Mouse (Mus musculus) C2C12 (cell line): ENCODE measurements around the gene Tusc2. TPM values are rescaled to one million over a fixed set of nuclear protein-coding genes. Genes with fewer than 3 reads are reported as not detected.

ENCODE experiments used
- H3K27me3 ChIP-seq: one replicate; pipeline ENCODE4 v1.6.1; 2011; ENCODE audit not compliant: control insufficient read depth, insufficient read depth, insufficient read length
- H3K36me3 ChIP-seq: one replicate; pipeline ENCODE4 v1.6.1; 2011; ENCODE audit not compliant: control insufficient read depth, insufficient read depth
- H3K4me3 ChIP-seq: one replicate; pipeline ENCODE4 v1.5.1; 2011; ENCODE audit warnings: mild to moderate bottlenecking, control low read depth; ENCODE audit not compliant: poor library complexity, insufficient read depth, severe bottlenecking
- H3K79me2 ChIP-seq: one replicate; pipeline ENCODE4 v1.6.1; 2011; ENCODE audit not compliant: control insufficient read depth, insufficient read depth
- H3K79me3 ChIP-seq: one replicate; pipeline ENCODE4 v1.6.1; 2011; ENCODE audit warnings: low read depth, control low read depth
- H3ac ChIP-seq: one replicate; pipeline ENCODE3; 2011; ENCODE audit warnings: low read depth; ENCODE audit not compliant: control insufficient read depth, insufficient read length
- CEBPB ChIP-seq: IDR thresholded peaks from one replicate; pipeline ENCODE4 v1.6.1; 2011; ENCODE audit warnings: low read depth, mild to moderate bottlenecking, control low read depth, moderate library complexity
- CTCF ChIP-seq: IDR thresholded peaks from one replicate; pipeline ENCODE4 v1.5.1; 2011; ENCODE audit not compliant: control insufficient read depth, insufficient read depth, insufficient read length
- FOSL1 ChIP-seq: IDR thresholded peaks from one replicate; pipeline ENCODE4 v1.8.0; 2011; ENCODE audit warnings: mild to moderate bottlenecking, low read length; ENCODE audit not compliant: poor library complexity, insufficient read depth, severe bottlenecking
- MAX ChIP-seq: IDR thresholded peaks from one replicate; pipeline ENCODE4 v1.6.1; 2011; ENCODE audit warnings: mild to moderate bottlenecking, control low read depth
- MYOD1 ChIP-seq: IDR thresholded peaks from one replicate; pipeline ENCODE4 v1.6.1; 2011; ENCODE audit warnings: low read depth; ENCODE audit not compliant: control insufficient read depth, insufficient read length
- MYOG ChIP-seq: IDR thresholded peaks from one replicate; pipeline ENCODE4 v1.6.1; 2011; ENCODE audit not compliant: control insufficient read depth, insufficient read length; ENCODE audit errors: extremely low read depth
- USF1 ChIP-seq: IDR thresholded peaks from one replicate; pipeline ENCODE4 v1.6.1; 2011; ENCODE audit warnings: low read depth, mild to moderate bottlenecking, control low read depth, moderate library complexity
- polyA plus RNA-seq: library from polyadenylated mRNA; unstranded; fragments of >200 nt; fragmentation: generic; extraction: Trizol; gene quantifications from one replicate; pipeline ENCODE4 v1.2.1, GENCODE M21; 2012; ENCODE audit warnings: missing spikeins

The Tusc2 gene
- polyA plus RNA-seq, 1 experiment: 15.9 TPM

DNA sequence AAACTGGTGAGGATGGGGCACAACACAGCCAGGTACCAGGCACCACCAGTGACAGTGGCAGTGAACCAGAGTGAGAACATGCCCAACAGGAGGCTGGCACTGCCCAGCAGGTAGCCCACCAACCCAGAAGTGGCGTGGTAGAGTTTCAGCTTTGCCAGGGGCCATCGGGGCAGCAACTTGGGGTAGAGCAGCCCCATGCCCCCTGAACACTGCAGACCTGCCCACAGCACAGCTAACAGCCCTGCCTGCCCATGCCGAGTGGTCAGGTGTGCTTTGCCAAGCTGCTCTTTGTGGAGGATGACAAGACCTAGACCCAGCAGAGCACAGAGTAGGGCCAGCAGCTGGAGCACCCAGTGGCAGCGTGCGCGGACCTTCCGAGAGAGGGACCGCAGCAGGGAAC, 23.1 kb upstream of the Tusc2 start:
- no peaks in the 10 kb centered on the region for H3K27me3 ChIP-seq
- no peak overlapping the region for H3K4me3 ChIP-seq
- H3K79me2 ChIP-seq: peaks cover 26% of the 10 kb centered on the region
- TF ChIP-seq CEBPB: no peak
- TF ChIP-seq MYOG: no peak
- no peak for TF ChIP-seq CTCF
- TF ChIP-seq MAX: no peak
- TF ChIP-seq USF1: no peak
- TF ChIP-seq MYOD1: no peak
- TF ChIP-seq FOSL1: no peak
- H3K79me3 ChIP-seq: peaks cover 24% of the 10 kb centered on the region
- no peak overlapping the region for H3ac ChIP-seq
- H3K36me3 ChIP-seq: peaks cover 15% of the 10 kb centered on the region

DNA sequence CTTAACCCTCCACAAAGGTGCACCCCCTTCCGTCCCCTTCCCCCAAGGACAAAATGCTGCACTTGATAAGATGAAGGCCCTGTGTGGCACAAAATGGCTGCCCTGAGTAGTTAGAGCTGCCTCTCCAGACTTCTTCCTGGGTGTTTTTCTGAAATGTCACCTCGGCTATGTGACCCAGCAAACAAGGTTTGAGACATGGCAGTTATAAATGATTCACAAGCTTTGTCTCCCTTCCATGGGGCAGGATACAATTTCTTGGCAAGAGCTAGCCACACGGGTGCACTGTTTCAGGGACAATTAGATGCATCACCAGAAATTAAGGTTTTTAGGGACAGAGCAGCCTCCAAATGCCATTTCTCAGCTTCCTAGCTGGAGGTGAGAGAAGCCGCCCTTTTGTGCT, 22.6 kb upstream of the Tusc2 start:
- Histone ChIP-seq H3K36me3 (peaks cover 15% of the 10 kb centered on the region), H3K27me3 (no peaks in the 10 kb centered on the region), H3K79me3 (peaks cover 19% of the 10 kb centered on the region), H3K4me3 (no peak overlapping the region), H3K79me2 (peaks cover 21% of the 10 kb centered on the region), H3ac (no peak overlapping the region)
- no peak for TF ChIP-seq CEBPB
- TF ChIP-seq FOSL1: no peak
- TF ChIP-seq MYOD1: no peak
- no peak for TF ChIP-seq MAX
- no peak for TF ChIP-seq CTCF
- no peak for TF ChIP-seq USF1
- TF ChIP-seq MYOG: no peak

- H3K36me3 ChIP-seq: peaks cover 15% of the 10 kb centered on the region
Measured at GRCm38 (mm10) chr9:107541005-107541404, 22.1 kb upstream of the Tusc2 start.

GRCm38 (mm10) chr9:107541474-107542351, 21.3 kb upstream of the Tusc2 start, which contains the start of the genes Cyb561d2 and Nprl2:
Gene Cyb561d2, minus strand, starts transcription at chr9:107542193.
Gene Nprl2, plus strand, starts transcription at chr9:107542226.
- peaks cover 7% of the 10 kb centered on the region for H3K79me3 ChIP-seq
- H3K79me2 ChIP-seq: peaks cover 9% of the 10 kb centered on the region
- peak within 1 kb of the TSS; percentile 38 for H3K4me3 ChIP-seq
- TF ChIP-seq CTCF (no peak), USF1 (no peak), FOSL1 (no peak), MYOD1 (no peak), CEBPB (no peak), MAX (no peak), MYOG (no peak)
- peak within 1 kb of the TSS; percentile 43 for H3ac ChIP-seq
- no peaks in the 10 kb centered on the region for H3K27me3 ChIP-seq
- peaks cover 15% of the 10 kb centered on the region for H3K36me3 ChIP-seq

More at GRCm38 (mm10) chr9:107541005-107541404, 22.1 kb upstream of the Tusc2 start:
- no peak overlapping the region for H3K4me3 ChIP-seq
- H3K79me3 ChIP-seq: peaks cover 13% of the 10 kb centered on the region
- no peak overlapping the region for H3ac ChIP-seq
- no peaks in the 10 kb centered on the region for H3K27me3 ChIP-seq
- H3K79me2 ChIP-seq: peaks cover 16% of the 10 kb centered on the region
- TF ChIP-seq CTCF: no peak
- TF ChIP-seq USF1: no peak
- TF ChIP-seq MAX: no peak
- no peak for TF ChIP-seq MYOG
- TF ChIP-seq CEBPB: no peak
- no peak for TF ChIP-seq MYOD1
- no peak for TF ChIP-seq FOSL1

- Histone ChIP-seq H3K4me3 (peak overlapping the region; percentile 38), H3K27me3 (no peaks in the 10 kb centered on the region), H3K79me3 (peaks cover 1% of the 10 kb centered on the region), H3K36me3 (peaks cover 15% of the 10 kb centered on the region), H3ac (peak overlapping the region; percentile 41), H3K79me2 (peaks cover 2% of the 10 kb centered on the region)
- TF ChIP-seq CTCF (no peak), MYOD1 (no peak), MYOG (no peak), CEBPB (no peak), FOSL1 (no peak), USF1 (no peak), MAX (no peak)
Measured at GRCm38 (mm10) chr9:107542352-107542686, 20.7 kb upstream of the Tusc2 start.
